Mouse (Mus musculus): ENCODE measurements at regions not wholly inside any gene's neighbourhood (a gene's known extent, or its start where the extent isn't known, plus 50 kb on each side); places are given as distances from the start of the nearest gene placed in this dataset.
"Not testable (repeated sequence)": the region's sequence is repeated elsewhere in the genome, so short reads cannot be mapped to it uniquely, and the experiment has no call there.

DNA sequence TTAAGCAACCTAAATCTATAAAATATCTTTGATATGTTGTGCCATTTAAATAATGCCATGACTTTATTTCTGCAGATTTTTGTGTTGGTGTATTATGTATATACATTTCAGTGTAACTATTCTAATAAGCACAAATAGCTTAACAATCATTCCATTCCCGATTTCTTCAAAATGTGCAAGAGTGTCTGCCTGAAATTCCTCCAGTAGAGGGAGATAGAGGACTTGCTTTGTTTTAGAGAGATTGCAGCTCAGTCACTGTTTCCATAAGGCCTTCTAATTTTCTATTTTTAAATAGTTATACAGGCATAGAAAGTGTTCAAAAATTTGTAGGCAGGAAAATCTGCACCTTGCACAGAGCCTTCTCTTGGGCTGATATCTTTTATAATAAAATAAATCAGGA lies 322.3 kb upstream of the Tacstd2 start:
- DNase-seq (ENCODE audit: extremely low read depth); dilution Hi-C loops (cut with MboI; ENCODE audit: extremely low pct_ligation_motif_present, extremely low pct_unique_long_range_greater_than_20kb, low sequenced_read_pairs); H3K4me2 ChIP-seq (ENCODE audit: insufficient read depth, low read depth, poor library complexity, severe bottlenecking); H3K9ac ChIP-seq (ENCODE audit: insufficient read depth, low read depth); in situ Hi-C loops (cut with MboI; ENCODE audit: low pct_ligation_motif_present, low pct_unique_long_range_greater_than_20kb, low sequenced_read_pairs); H3K79me2 ChIP-seq (replicated peaks; ENCODE audit: control insufficient read depth, extremely low read depth, insufficient read depth, poor library complexity, severe bottlenecking); H3K4me1 ChIP-seq (ENCODE audit: control insufficient read depth in 1 of 2, insufficient read depth in 2 of 2); H3K27ac ChIP-seq (ENCODE audit: insufficient read depth, low read depth); H3K27me3 ChIP-seq (replicated peaks); H3K9me3 ChIP-seq (replicated peaks; ENCODE audit: low read length); H3K36me3 ChIP-seq (replicated peaks in 1 of 2; ENCODE audit: control insufficient read depth in 1 of 2, insufficient read depth in 1 of 2, low read length in 1 of 2); H3K4me3 ChIP-seq (replicated peaks in 1 of 3; ENCODE audit: low read depth in 2 of 3, low read length in 2 of 3, poor library complexity in 1 of 3): not testable (repeated sequence)
- peak; percentile 44 for TF ChIP-seq SMC3 (IDR thresholded peaks at IDR 0.05; ENCODE audit: low read depth, low read length)
- TF ChIP-seq CTCF (conservative IDR thresholded peaks at IDR 0.05 in 1 of 2, IDR thresholded peaks at IDR 0.05 in 1 of 2; ENCODE audit: low read depth in 2 of 2, low read length in 2 of 2), result peak in 1 of 2 experiments; percentile 59; a peak in 2 of 4 replicates
- TF ChIP-seq JUND (conservative IDR thresholded peaks at IDR 0.05; ENCODE audit: low read depth, low read length), result peak; percentile 78
- TF ChIP-seq RAD21 (IDR thresholded peaks at IDR 0.05; ENCODE audit: low read depth, low read length), result peak; percentile 54
- peak; percentile 21; the same call in 1 of the 2 replicates for TF ChIP-seq JUN (IDR thresholded peaks at IDR 0.05; ENCODE audit: insufficient read depth, low read depth, low read length)

DNA sequence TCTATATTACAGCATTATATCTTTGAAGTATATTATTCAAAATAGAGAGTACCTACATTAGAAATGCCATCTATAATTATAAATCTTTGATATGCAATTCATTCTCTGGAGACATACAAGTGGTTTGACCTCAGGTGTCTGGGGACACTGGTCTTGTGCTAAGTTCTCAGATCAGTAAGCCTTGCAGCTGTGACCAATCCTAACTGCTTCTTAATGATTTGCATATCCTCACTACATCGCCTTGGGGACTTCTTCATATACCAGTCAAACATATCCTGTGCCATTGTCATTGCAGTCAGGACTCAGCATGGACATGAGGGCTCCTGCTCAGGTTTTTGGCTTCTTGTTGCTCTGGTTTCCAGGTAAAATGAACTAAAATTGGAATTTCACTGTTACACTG lies 303.9 kb upstream of the Tacstd2 start:
- H3K27me3 ChIP-seq (replicated peaks); H3K4me2 ChIP-seq (ENCODE audit: insufficient read depth, low read depth, poor library complexity, severe bottlenecking): not testable (repeated sequence)

DNA sequence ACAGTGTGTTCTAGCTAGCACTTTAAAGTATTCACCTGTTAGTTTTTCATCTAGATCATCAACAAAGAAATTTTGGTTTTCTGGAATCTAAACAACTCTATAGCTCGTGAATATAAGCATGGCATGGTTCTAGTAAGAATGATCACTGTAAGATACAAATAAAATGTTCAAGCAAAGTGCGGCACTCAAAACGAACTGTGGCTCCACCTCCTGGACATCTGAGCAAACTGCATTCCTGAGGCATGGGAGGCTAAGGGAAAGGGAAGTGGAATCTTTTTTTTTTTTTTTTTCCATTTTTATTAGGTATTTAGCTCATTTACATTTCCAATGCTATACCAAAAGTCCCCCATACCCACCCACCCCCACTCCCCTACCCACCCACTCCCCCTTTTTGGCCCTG lies 276.9 kb upstream of the Tacstd2 start:
- H3K36me3 ChIP-seq (replicated peaks in 1 of 2; ENCODE audit: control insufficient read depth in 1 of 2, insufficient read depth in 1 of 2, low read length in 1 of 2); H3K4me3 ChIP-seq (replicated peaks in 1 of 3; ENCODE audit: low read depth in 2 of 3, low read length in 2 of 3, poor library complexity in 1 of 3); H3K9ac ChIP-seq (ENCODE audit: insufficient read depth, low read depth); H3K27me3 ChIP-seq (replicated peaks); H3K9me3 ChIP-seq (replicated peaks; ENCODE audit: low read length); in situ Hi-C loops (cut with MboI; ENCODE audit: low pct_ligation_motif_present, low pct_unique_long_range_greater_than_20kb, low sequenced_read_pairs); H3K4me1 ChIP-seq (ENCODE audit: control insufficient read depth in 1 of 2, insufficient read depth in 2 of 2); H3K79me2 ChIP-seq (replicated peaks; ENCODE audit: control insufficient read depth, extremely low read depth, insufficient read depth, poor library complexity, severe bottlenecking); dilution Hi-C loops (cut with MboI; ENCODE audit: extremely low pct_ligation_motif_present, extremely low pct_unique_long_range_greater_than_20kb, low sequenced_read_pairs); H3K4me2 ChIP-seq (ENCODE audit: insufficient read depth, low read depth, poor library complexity, severe bottlenecking); H3K27ac ChIP-seq (ENCODE audit: insufficient read depth, low read depth): not testable (repeated sequence)
- TF ChIP-seq SMC3 (IDR thresholded peaks at IDR 0.05; ENCODE audit: low read depth, low read length), result peak; percentile 87
- TF ChIP-seq ZNF384 (IDR thresholded peaks at IDR 0.05; ENCODE audit: low read depth, low read length), result peak; percentile 76
- TF ChIP-seq RAD21 (IDR thresholded peaks at IDR 0.05; ENCODE audit: low read depth, low read length), result peak; percentile 81
- peak; percentile 35; the same call in 1 of the 2 replicates for TF ChIP-seq ZC3H11A (IDR thresholded peaks at IDR 0.05; ENCODE audit: low read depth, low read length)
- TF ChIP-seq CTCF (conservative IDR thresholded peaks at IDR 0.05 in 1 of 2, IDR thresholded peaks at IDR 0.05 in 1 of 2; ENCODE audit: low read depth in 2 of 2, low read length in 2 of 2), result peak; percentile 31 to 83; a peak in 3 of 4 replicates
- DNase-seq (ENCODE audit: extremely low read depth), result peak; percentile 69

More for the DNA sequence above, 303.9 kb upstream of the Tacstd2 start:
- H3K9ac ChIP-seq (ENCODE audit: insufficient read depth, low read depth); H3K79me2 ChIP-seq (replicated peaks; ENCODE audit: control insufficient read depth, extremely low read depth, insufficient read depth, poor library complexity, severe bottlenecking); dilution Hi-C loops (cut with MboI; ENCODE audit: extremely low pct_ligation_motif_present, extremely low pct_unique_long_range_greater_than_20kb, low sequenced_read_pairs); in situ Hi-C loops (cut with MboI; ENCODE audit: low pct_ligation_motif_present, low pct_unique_long_range_greater_than_20kb, low sequenced_read_pairs); H3K27ac ChIP-seq (ENCODE audit: insufficient read depth, low read depth); H3K4me3 ChIP-seq (replicated peaks in 1 of 3; ENCODE audit: low read depth in 2 of 3, low read length in 2 of 3, poor library complexity in 1 of 3); H3K36me3 ChIP-seq (replicated peaks in 1 of 2; ENCODE audit: control insufficient read depth in 1 of 2, insufficient read depth in 1 of 2, low read length in 1 of 2); H3K9me3 ChIP-seq (replicated peaks; ENCODE audit: low read length): not testable (repeated sequence)
- H3K4me1 ChIP-seq (ENCODE audit: control insufficient read depth in 1 of 2, insufficient read depth in 2 of 2), result peaks cover 0 to 11% of the 10 kb centered on the region in 2 experiments; a peak in 1 of 4 replicates
- peak; percentile 65 for DNase-seq (ENCODE audit: extremely low read depth)
- peak; percentile 38; the same call in 1 of the 2 replicates for TF ChIP-seq BHLHE40 (IDR thresholded peaks at IDR 0.05; ENCODE audit: low read depth, low read length)

Data from CH12.LX (cell line).